Mouse (Mus musculus): Measurements from ENCODE around the gene Bms1.

Gene Bms1

DNA sequence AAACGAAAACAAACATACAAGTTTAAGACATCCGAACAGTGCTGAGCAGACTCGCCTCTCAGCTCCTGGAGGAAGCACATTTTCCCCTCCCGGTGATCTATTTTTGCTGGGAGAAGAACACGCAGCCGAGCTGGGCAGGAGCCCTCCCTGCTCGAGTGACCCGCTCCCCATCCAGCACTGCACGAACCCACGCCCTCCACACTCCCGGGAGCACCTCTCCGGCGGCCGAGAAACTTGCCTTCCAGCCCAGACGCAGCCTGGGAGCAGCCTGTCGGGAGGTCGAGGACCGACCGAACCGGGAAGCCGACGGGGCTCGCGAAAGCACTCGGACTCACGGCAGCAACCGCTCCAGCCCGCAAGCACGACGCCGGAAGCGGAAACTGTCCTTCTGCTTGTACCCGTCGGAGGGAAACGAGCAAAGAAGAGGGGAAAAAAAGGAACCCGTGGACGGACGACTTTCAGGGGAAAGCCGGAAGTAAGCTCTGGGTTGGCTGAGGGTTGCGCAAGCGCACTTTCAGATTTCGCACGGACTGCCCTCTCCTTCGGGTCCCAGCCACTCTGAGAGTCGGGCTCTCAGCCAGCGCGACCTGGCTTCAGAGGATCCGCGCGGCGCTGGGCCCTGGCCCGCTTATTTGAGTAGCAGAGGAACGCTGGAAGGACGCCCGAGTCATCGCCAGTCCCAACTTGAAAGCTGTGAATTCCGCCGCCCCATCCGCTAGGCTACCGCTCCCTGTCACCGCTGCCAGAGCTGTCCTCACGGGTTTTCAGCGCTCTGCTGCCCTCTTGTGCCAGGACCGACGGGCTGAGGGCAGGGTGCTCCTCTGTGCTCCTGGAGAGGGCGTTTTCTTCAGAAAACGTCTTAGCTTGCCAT, at the start of gene Bms1:
Gene Bms1, minus strand, starts transcription at position 425 of the 871 bp plus-strand sequence.
- peak; percentile 92 to 93 for DNase-seq (ENCODE audit: low spot score in 2 of 2)

DNA sequence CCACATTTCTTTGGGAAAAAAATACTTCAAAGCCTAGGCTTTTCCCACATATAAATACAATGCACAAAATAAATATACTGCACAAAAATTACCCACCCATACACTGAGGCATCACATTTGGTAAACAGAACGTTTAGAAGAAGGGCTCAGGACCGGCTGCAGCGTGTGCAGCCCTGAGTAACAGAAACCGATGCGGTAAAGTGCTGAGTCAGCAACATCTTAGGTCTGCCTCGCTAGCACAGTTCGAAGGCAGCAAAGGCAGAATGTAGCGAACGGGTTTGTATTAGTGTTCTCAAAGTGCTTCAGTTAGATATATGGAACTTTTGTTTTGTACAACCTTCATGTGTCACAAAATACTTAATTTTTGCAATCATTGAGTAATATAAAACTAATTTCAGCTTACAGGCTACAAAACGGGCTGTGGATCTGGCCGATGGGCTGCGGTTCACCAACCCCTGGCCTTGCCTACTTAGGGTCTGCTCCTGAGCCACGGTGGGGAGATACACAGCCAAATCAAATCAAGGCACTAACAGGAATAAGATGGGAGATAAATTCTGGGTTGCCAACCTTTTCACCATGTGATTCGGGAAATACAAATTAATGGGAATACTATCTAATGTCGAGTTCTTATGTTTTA, 42.9 kb upstream of the Bms1 start:
- DNase-seq (ENCODE audit: low spot score in 2 of 2), result no peak

DNA sequence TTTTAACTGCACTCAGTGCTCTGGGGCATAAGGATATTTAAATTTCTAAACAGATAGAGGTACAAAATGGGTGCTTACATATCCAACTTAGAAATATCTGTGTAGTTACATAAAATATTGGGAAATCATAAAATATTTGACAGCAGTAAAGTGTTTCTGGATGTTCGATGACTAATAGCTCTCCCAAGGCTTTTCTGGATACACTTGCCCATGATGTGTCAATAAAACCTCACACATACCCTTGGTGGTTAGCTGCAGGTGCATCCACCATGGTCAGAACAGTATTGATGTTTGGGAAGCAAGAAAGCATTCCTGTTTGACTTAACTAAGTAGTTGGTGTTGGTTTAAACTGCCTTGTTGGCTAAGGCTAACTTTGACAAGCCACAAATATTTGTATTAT, 38.5 kb upstream of the Bms1 start:
- no peak for DNase-seq (ENCODE audit: low spot score in 2 of 2)

DNA sequence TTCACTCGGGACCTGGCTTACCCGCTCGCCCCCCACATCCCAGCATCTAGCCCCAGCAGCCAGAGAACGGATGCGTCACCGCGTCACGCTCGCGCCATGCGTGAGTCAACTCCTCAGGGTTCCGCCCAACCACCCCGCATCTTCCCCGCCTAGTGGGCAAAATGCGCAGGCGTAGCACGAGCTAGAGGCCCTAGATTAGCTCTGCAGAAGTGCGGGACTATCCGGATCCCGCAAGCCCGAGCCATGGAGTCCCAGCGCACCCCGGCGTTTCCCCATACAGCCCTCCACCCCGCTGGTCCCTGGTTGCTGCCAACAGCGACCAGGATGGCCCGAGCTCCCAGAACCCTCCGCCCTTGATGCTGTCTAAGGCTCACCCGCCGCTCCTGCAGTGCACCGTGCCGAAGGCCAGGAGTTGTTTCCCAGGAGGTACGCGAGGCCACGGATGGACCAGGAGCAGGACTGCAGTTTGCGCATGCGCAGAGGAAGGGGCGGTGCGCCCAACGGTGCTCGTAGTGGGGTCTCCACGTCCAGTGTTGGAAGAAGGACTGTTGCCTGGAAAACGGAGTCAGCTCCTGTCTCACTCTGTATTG, 35.9 kb upstream of the Bms1 start, which contains the start of gene Zfp248:
Gene Zfp248, minus strand, starts transcription at position 487 of the 590 bp plus-strand sequence.
- peak; percentile 73 to 78 for DNase-seq (ENCODE audit: low spot score in 2 of 2)

DNA sequence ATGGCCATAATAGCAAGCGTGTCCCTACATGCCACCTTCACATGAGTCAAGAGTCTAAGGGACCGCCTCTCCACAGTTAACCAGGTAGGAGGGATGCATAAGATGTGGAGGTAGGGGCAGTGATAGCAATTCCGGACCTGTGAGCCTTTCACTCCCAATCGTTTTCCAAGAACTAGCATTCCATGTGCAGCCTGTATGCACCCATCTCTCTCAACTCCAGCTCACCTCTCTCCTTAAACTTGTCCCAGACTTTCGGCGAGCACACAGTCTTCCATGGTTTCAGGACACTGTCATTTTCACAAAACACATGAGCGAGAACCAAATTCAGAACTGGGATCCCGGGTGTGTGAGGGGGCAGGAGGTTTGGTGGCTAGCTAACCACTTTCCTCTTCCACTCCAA, 35.2 kb upstream of the Bms1 start:
- no peak for DNase-seq (ENCODE audit: low spot score in 2 of 2)

DNA sequence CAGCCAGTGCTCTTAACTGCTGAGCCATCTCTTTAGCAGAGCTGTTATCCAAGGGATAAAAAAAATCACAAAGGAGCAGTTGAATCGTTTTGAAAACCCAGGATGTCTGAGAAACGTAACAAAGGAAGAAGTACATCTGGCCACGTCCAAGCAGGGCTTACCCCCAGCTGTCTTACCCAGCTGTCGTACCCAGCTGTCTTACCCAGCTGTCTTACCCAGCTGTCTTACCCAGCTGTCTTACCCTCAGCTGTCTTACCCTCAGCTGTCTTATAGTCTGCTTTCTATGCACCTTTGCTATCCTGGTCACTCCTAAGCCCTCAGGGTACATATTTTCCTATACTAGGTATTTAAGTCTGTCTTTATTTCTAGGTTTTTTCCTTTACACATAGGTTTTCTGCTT, 12.2 kb upstream of the Bms1 start:
- no peak for DNase-seq (ENCODE audit: low spot score in 2 of 2)

DNA sequence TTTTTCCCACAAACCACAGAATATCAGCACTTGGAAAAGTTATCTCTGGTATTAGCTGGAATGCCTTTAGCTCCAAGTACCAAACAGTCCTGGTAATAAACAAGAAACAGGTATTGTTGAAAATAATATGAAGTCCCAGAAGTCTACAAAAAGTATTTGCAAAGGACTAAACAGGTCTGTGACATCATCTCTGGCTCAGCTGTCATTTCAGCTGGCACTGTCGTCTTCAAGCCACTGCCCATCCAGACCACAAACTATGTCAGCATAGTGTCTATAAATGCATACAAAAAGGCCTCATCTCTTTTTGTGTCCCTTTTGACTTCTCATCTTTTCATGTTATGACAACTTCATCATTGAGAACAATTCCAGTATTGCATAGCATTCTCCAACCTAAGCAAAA, 7.4 kb upstream of the Bms1 start:
- DNase-seq (ENCODE audit: low spot score in 2 of 2), result no peak

DNA sequence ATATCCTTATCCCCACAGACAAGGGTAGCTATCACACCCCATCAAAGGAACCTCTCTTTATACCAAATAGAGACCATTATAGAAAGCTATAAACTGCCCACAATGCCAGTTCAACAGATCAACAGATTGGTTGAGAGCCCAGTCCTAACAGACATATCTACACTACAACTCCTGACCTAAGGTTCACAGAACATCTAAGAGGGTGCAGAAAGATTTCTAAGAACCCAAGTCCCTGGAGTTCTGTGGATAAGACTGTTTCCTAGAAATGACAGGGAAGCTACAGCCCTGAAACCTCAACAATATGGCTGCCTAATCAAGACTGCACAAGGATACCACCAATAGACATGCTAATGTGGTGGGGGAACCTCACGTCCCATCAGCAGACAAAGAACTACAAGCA, 8.8 kb downstream of the Bms1 start:
- DNase-seq (ENCODE audit: low spot score in 2 of 2), result no peak

DNA sequence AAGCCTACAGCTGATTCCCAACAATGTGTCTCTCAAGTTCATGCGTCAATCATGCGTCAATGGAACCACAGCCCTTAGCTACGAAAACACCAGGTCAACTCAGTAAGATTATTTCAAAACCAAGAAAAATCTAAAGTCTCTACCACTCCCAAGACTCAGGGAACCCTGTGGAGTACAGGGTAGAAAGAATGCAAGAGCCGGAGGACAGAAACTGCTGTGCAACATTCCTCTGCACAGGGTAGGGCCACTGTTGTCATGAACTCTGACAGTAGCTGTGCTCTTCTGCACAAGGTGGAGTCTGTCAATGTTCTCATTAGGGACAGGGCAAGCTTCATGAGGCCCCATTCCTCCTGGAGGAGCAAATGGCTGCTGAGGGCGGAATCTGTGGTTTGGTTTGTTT, 10.8 kb downstream of the Bms1 start:
- no peak for DNase-seq (ENCODE audit: low spot score in 2 of 2)

DNA sequence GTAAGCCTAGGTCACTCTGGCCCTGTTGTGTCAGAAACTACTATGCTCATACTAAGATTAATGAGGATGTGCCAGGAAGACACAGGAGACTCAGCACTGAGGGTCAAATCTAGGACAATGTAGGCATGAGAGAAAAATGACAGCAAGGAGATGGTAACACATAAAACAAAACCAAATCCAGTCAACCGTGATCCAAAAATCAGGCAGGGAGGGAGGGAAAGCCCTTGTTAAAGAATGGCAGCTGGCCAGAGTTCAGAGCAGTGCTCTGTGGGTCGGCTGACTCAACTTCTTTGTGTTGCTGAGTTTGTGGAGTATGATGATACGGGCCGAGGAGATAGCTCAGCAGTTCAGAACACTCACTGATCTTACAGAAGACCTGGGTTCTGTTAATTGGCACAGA, 12.9 kb downstream of the Bms1 start:
- no peak for DNase-seq (ENCODE audit: low spot score in 2 of 2)

DNA sequence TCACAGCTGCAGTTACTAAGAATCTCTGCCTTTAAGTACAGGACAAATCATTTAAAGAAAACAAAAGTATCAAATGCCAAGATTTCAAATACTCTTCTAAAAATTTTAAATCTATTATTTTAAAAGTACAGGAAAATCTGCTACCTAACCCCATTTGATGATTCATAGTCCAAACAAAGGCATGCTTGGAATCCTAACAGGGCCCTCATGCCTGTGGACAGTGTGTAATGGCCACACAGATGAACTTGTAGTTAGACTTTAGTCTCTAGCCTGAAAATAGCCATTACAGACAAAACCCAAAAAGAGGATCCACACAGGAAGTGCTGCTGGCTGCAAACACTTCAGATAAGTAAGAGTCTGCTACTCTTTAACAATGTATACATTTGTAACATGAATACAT, 28.5 kb downstream of the Bms1 start:
- DNase-seq (ENCODE audit: low spot score in 2 of 2), result no peak

DNA sequence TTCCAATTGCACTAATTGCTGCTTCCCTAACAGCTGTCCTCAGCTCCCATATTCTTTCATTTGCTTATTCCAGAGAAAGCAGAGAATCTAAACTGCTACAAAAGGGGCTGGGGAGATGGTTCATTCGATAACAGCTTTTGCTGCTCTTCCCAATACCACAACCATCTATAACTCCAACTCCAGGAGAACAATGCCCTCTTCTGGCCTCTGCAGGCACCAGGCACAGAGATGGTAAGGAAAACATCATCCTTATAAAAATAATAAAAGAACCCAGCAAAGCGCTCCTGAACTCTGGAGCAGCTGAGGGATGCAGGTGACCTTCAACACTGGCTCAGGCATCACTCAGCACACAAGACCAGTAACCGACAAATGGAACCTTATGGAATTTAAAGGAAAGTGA, 33.3 kb downstream of the Bms1 start:
- DNase-seq (ENCODE audit: low spot score in 2 of 2), result no peak

DNA sequence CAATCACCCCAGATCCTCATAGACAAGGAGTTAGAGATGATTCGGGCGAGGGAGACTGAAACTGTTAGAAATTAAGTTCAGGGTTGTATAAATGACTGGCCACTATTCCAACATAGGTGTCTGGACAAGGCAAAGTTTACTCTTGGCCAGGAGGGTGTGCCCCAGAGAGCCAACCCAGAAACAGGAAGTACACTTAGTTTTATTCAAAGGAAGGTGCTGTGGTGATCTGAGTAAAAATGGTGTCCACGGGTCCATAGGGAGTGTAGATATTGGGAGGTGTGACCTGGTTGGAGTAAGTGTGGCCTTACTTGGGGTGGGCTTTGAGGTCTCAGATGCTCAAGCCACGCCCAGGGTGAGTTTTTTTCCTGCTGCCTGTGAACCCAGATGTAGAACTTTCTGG, 38.0 kb downstream of the Bms1 start:
- DNase-seq (ENCODE audit: low spot score in 2 of 2), result no peak

DNA sequence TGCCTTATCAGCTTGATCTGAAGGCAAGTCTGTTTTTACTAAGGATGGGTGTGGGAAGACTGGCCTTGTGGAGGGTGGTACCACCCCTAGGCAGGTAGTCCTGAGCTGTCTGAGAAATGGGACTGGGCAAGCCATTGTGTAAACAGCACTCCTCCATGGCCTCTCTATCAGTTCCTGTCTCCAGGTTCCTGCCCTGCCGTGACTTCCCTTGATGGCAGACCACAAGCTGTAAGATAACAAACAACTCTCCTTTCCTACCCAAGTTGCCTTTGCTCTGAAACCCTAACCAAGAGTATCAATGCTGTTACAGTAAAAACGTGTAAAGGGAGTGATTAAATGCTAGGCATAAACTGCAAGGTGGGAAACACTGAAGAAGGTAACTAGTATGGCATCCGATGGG, 38.6 kb downstream of the Bms1 start:
- DNase-seq (ENCODE audit: low spot score in 2 of 2), result no peak

DNA sequence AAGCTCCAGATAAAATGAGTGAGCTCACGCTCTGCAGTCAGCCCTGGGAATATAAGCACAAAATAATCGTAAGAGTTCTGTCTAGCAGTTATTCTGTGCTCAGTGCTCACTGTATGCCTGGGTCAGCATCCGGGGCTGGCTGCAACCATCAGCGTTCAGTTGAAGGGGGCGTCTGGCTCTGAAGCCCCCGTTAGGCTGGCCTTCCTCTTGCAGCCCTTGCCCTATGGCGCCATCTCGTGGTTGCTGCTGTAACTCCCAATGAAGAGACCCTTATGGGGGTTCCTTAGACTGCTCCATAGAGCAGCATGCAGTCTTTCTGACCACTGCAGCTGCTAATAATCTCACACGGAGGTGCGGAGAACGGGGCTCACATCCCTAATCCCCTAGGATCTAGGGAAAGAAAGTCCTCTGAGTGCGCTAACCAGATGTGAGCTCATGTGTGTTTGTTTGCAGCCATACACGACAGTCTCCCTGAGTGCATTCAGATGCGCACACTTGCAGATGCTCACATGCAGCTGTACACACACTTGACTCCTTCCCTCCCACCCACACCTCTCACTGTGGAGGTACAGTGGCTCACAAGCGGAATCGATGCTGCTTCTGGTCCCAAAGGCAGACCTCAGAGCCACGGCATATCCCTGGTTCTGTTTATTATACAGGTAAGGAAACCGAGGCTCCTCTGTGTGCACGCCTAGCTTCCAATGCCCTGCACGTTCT, 39.7 kb downstream of the Bms1 start:
- DNase-seq (ENCODE audit: low spot score in 2 of 2), result peak; percentile 11 to 34

DNA sequence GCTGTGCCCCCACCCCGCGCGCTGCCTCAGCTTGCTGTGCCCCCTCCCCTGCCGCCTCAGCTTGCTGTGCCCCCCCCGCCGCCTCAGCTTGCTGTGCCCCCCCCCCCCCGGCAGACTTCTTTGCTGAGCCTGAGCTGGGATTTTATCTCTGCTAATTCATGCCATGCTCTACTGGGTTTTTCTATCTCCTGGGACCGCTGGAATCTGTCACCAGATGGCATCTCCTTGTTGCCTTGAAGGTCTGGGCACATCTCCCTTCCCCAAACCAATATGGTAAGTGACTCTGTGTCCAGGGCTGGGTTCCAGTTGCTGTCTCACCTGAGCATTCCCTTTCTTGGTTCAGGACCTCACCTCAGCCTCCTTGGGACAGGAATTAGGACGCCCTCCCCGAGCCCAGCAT, 41.7 kb downstream of the Bms1 start:
- no peak for DNase-seq (ENCODE audit: low spot score in 2 of 2)

DNA sequence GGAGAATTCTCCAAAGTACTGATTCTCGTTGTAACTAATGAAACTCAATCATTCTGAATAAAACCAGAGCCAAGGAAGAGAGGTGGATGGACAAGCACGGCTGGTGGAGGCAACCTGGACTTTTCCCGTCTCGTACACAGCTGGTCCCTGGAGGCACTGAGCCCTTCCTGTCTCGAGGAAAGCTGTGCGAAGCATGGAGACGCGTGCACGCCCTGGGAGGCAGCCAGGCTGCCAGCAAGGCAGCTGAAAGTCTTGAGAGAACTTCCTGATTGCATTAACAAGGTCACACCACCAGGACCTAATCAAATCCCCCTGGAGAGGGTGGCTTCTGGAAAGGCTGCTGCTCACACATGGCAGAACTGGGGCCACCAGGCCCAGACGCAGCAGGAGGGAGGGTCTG, 43.3 kb downstream of the Bms1 start:
- no peak for DNase-seq (ENCODE audit: low spot score in 2 of 2)

DNA sequence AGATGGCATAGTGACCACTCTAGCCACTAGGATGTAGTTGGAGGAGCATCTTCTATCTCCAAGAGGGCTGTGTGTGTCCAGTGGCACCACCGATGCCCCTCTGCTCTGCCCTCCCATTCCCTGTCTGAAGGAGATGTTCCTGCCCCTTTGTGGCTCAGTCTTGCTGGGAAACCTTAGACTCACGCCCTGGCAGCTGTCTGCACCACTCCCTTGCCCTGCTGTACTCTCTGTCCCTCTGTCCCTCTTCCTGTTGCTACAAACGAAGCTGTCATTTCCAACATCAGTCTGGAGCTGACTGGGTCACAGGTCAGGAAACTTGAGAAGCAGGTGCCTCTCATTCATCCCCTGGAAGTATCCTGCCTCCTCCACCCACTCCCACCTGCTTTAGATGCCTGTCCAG, 43.8 kb downstream of the Bms1 start:
- DNase-seq (ENCODE audit: low spot score in 2 of 2), result no peak

DNA sequence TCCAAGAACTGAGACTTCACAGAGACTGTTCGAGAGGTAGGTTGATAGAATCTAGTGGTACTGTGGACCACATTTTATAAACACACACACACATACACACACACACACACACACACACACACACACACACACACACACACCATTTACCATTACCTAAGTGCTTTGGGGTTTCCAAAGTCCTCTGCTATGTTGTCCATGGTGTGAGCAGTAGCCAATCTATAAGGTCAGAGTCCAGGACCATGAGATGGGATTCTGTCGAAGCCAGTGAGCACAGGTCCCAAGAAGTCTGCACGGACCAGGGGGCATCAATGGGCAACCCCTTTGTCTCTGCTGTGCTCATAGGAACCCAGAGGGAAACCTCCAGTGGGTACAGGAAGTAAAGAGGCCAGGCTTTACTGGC, 44.2 kb downstream of the Bms1 start:
- no peak for DNase-seq (ENCODE audit: low spot score in 2 of 2)

DNA sequence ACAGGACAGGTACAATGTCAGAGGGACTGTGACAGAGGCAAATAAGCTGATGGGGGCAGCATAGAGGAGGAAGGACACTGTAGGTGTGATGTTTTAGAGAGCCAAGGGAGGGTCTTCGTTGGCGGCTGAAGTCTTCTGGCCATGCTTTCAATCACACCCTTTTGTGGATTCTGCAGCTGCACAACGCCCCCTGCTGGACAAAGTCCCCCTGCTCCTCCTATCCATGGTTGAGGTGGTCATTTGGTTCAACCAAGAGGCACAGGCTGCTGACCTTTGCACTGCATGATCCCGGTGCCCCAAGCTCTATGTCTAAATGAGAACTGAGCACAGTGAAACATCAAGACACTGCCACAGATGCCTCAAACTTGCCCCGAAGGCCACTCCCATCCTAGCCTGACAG, 46.0 kb downstream of the Bms1 start:
- peak; percentile 13 for DNase-seq (ENCODE audit: low spot score in 2 of 2)

DNA sequence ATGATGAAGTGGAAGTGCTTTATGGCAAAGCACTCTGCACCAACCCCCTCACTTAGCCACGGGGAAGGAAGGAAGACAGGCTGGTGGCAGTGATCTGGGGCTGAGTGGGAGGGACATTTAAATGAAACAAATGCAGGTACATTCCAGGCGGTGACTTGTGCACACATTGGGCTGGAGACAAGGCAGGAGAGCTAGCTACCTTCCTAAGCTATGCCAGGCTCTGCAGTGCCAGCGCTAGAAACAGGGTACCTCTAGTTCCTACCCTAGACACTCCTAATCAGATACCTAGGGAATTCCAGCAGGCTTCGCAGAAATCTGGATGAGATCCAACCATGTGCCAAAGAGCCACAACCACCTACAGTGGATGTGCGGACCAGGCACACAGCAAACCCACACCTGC, 46.5 kb downstream of the Bms1 start:
- no peak for DNase-seq (ENCODE audit: low spot score in 2 of 2)

DNA sequence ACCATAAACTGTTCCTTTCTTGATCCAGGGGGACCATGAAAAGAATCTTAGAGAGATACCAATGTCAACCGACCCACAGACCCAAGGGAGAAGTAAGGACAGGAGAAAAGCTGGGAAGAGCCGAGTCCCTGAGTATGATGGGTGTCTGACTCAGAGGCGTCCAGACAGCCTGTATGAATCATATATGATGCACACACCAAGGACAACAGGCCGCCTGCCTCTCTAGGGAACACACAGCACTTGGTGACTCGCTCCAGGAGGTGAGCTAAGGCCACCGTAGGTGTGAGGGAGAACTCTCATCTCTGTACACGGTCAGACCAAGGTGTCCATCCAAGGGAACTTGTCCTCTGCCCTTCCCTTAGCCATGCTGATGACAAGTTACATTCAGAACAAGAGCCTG, 51.8 kb downstream of the Bms1 start:
- no peak for DNase-seq (ENCODE audit: low spot score in 2 of 2)
